Mouse (Mus musculus) cerebellum, postnatal 25 days (tissue): Measurements from ENCODE around the gene Snx29.
"Not testable (repeated sequence)": the region's sequence is repeated elsewhere in the genome, so short reads cannot be mapped to it uniquely, and the experiment has no call there.

Experiments
- DNase-seq, 2 experiments: peaks; one replicate each; pipeline ENCODE4 v3.0.0; 2021; ENCODE audit warnings: mixed read lengths in 2 of 2

Gene Snx29

DNA sequence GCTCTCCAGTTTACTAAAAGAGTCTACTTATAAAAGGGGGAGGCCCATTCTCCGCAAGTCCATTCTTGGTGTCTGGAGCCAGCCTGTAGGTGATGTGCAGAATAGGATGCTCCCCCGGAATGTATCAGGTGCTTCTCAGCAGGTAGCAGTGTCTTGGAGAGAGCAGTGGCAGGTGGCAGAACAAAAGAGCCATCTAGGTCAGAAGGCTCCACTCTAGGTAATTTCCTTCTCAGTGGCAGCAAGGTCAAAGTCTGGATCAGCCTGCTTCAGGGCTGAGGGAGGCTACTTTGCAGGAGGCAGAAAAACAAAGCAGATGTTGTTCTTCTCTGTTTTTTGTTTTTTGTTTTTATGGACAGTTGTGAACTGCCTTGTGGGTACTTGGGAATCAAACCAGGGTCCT is 37.9 kb downstream of the Snx29 start:
- not testable (repeated sequence) for DNase-seq

DNA sequence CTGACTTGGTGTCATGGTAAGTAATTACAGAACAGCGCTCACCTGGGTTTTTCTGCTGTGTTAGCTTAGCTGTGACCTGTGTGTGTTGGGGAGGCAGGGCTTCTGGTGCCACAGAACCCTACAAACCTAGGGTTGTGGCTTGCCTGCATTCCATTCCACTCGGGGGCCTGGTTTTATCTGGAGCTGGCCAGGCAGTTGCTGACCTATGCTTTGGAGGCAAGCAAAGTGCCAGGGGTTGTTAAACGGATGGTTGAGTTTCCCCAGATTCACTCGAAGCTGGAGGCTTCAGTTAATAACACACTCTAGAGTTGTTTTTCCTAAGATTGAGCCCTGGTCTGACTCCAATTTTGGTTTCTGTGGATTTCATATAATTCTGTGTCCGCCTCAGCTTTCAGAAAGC is 42.9 kb downstream of the Snx29 start:
- DNase-seq, result no peak

DNA sequence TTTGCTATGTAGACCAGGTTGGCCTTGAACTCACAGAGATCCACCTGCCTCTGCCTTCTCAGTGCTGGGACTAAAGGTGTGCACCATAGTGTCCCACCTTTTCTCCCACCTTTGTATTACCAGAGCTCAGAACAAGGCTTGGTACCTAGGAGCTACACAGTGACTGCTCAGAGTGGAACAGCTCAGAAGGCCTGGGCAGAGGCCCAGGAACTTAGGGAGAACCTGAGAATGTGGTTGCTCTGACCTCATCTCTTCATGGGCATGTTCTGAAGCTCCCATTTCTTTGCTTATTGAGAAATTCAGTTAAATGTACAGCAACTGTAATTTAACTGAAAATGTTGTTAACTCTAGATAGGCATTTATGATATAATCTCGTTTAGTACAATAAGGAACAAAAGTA is 44.1 kb downstream of the Snx29 start:
- DNase-seq, result no peak

DNA sequence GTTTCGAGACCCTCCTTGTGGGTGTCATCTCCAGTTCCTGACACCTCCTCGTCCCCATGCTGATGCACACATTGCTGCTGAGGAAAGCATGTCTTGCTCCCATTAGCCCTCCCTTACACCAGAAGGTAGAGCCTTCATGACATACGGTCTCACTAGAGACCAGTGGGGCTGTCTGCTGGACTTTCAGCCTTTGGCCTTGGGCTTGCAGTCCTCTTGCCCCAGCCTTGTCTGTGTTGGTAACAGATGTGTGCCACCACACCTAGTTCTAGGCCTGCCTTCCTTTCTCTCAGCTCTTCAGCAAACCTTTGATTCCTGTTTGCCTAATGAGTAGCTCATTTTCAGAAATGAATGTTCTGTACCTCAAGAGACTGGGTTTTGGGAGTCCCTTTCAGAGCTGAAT is 45.7 kb downstream of the Snx29 start:
- DNase-seq, result no peak

DNA sequence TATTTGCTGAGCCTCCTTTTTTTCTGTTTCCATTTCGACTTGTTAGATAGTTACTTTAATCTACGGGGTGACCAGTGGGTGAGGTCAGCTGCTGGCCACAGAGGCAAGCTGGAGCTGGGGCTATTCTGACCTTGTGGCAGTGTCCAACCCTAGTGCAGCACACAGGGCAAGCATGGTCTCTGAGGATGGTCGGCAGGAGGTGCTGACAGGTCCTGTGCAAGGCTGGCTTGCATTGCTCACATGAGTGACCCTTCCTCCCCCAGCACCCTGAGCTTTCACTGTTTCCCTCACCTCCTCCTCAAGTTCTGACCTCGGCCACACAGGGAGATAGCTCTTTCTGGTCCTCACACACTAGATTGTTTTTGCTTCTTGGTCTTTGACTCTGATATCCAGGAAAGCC is 46.5 kb downstream of the Snx29 start:
- DNase-seq, result no peak

DNA sequence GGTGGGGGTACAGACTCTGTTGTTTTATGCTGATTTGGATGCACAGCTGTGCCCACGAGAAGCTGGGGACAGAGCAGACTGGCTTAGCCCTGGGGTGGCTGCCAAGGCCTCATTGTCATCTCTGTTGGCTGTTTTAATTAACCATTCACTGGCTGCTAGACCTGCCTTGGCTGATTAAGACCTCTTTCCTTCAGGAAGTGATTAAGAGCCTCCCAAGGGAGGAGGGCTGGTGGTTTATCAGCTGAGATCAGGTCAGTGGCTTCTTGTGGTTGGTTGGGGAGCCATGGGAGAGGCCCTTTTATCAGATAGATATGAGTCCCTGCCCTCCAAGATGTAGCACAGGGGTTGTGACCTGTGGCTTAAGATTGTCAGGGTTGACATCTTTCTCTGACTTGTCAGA is 46.9 kb downstream of the Snx29 start:
- peak; percentile 29 to 51 for DNase-seq

- peak; percentile 36 to 70 for DNase-seq
Observed at GRCm38 (mm10) chr16:11370132-11370544, 47.4 kb downstream of the Snx29 start.

GRCm38 (mm10) chr16:11379264-11379663 is 56.6 kb downstream of the Snx29 start:
- DNase-seq, result no peak

DNA sequence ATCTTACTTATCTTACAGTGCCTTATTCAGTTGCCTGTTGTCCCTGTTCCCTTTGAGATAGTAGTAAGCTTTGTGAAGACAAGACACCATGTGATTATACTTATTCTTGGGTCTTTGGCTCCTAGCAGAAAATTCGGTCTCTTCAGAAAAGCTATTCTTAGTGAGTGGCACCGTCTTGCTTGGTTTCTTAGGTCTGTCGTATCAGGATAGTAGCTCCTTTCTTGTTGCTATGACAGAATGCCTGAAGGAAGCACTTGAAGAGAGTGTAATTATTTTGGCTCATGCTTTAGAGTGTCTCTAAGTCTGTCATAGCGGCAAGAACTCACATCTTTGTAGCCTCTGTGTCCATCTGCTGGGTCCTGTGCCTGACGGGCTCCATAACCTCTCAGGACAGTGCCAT is 57.3 kb downstream of the Snx29 start:
- DNase-seq, result no peak

DNA sequence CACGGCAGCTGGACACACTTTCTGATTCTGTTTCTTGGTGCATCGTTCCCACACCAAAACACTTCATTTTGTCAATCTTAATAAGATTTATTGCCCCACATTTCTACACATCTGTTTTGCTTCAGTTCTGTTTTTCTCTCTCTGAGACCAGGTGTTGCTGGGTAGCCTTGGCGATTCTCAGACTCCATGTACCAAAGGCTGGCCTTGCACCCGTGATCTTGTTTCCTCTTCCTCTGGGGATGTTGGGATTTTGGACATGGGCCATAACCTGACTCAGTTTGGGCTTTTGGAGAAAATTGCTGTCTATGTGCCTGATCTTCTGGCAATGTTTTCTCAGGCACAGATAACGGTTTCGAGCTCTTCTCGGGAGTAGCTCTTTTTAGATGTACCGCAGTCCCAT is 58.2 kb downstream of the Snx29 start:
- DNase-seq, result no peak

DNA sequence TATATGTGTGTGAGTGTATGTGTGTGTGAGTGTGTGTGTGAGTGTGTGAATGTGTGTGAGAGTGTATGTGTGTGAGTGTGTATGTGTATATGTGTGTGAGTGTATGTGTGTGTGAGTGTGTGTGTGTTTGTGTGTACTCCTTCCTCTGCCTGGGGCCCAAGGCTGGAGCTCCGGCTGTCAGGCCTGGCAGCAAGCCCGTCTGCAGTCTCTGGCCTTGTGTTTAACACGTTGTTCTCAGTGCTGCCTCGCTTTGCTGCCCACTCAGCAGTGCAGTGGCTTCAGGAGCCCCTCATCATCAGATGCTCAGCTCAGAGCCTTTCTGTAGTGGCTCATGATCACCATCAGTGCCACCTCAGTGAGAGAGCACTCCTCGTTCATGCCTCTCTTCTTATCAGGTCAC is 61.7 kb downstream of the Snx29 start:
- DNase-seq, result peak; percentile 71 to 83

GRCm38 (mm10) chr16:11385150-11385549 is 62.4 kb downstream of the Snx29 start:
- DNase-seq, result no peak

DNA sequence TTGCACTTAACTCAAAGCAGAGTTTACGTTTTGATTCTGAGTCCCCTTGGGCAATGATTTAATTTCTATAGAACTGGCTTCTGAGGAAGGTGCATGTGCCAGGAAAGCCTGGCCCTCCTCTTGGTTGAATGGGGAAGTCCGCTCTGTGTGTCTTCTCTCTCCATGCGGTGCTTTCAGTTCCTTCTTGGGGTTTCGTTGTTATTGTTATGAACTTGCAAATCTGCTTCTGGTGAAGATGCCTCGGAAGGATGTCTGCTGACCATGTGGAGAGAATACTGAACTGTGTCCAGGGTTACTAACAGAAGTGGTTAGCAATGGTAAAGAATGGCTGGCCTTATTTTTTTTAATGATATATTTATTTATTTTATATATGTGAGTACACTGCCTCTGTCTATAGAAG is 63.1 kb downstream of the Snx29 start:
- no peak for DNase-seq

DNA sequence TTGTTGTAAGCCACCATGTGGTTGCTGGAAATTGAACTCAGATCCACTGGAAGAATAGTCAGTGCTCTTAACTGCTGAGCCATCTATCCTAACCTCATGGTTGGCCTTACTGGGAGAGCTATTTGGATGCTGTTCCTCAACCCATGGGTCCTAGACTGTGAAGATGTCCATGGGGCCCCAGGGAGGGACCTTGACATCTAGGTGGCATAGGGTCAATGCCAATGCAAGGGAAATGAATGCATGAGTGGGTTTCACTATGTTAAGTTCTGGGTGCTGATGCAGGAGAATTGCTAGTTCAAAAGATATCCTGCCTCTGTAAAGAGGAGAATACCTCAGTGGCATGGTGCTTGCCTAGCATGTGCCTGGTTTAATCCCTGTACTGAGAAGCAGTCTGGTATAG is 63.5 kb downstream of the Snx29 start:
- no peak for DNase-seq

DNA sequence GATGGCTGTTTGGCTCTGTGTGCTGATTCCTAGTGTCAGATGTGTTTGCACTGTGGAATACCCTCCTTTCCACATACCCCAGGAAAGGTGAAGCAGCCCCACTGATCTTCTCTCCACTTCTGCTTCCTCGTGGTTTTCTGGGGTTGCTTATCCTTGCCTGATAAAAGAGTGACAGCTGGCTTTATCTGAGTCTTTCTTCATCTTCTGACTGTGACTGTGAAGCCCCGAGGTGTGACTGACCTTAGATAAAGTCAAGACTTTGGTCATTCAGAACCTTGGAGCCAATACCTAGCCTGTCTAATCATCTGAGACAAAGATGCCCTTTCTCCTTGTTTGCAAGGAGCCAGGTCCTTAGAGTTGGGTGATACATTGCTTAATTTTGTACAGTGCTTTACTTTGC is 65.4 kb downstream of the Snx29 start:
- no peak for DNase-seq

GRCm38 (mm10) chr16:11389324-11389723 is 66.6 kb downstream of the Snx29 start:
- no peak for DNase-seq

- no peak for DNase-seq
Observed at GRCm38 (mm10) chr16:11396570-11396969, 73.9 kb downstream of the Snx29 start.

DNA sequence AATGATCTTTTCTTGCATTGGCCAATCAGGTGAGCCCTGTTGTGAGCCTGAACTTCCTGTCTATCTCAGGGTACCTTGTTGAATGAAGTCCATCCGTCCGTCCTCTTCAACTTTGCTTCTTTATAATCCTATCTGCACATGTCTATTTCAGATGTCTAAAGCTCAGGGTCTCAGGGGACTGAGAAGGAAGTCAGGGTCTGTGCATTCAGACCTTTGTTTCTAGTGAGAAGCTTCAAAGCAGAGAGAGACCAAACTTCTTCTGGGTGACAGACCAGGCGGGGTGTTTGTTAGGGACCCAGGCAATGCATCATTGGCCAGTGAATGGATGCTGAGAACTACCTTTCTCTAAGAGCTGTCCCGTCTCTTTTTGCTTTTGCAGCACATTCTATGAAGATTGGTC is 76.7 kb downstream of the Snx29 start:
- no peak for DNase-seq

GRCm38 (mm10) chr16:11399845-11400565 is 77.3 kb downstream of the Snx29 start:
- no peak for DNase-seq

- DNase-seq, result no peak
Observed at GRCm38 (mm10) chr16:11400936-11401335, 78.2 kb downstream of the Snx29 start.

GRCm38 (mm10) chr16:11405193-11405592 is 82.5 kb downstream of the Snx29 start:
- DNase-seq, result no peak

- no peak for DNase-seq
Observed at GRCm38 (mm10) chr16:11406201-11406600, 83.5 kb downstream of the Snx29 start.

- DNase-seq, result no peak
Observed at GRCm38 (mm10) chr16:11406622-11407021, 83.9 kb downstream of the Snx29 start.

DNA sequence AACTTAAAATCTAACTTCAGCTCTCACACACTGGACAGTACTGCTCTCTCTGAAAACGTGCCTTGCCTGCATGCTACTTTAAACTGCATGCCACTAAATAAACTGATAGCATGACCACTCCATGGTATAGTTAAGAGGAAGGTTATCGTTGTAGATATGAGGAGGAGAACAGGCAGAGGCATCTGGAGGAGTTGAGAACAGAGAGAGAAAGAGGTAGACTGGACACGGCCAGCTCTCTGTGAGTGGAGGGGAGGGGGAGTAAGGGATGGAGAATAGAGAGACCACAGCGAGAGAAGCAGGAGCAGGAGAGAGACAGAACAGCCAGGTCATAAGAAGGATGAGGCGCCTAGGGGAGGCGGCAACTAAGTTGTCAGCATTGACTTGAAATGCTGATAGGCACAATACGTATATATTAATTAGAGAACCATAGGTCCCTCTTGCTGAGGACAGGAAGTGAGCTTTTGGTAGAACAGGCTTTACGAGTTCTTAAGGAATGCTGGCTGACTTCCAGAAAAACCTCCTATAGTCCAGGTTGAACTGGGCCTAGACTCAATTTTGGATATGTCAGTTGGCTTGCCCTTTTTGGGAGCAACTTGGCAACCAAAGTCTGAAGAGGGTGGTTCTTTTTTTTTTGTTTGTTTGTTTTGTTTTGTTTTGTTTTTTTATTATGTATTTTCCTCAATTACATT is 85.4 kb downstream of the Snx29 start:
- DNase-seq, result no peak

- DNase-seq, result no peak
Observed at GRCm38 (mm10) chr16:11408726-11409125, 86.0 kb downstream of the Snx29 start.
